Mouse (Mus musculus) adrenal gland, postnatal 25 days (tissue): ENCODE data around the gene Man2b1. TPM values are rescaled to one million over a fixed set of nuclear protein-coding genes. Genes with fewer than 3 reads are reported as not detected.
"Not testable (repeated sequence)": the region's sequence is repeated elsewhere in the genome, so short reads cannot be mapped to it uniquely, and the experiment has no call there.

ENCODE experiments used
- DNase-seq: peaks from one replicate; pipeline ENCODE4 v3.0.0; 2021; ENCODE audit warnings: mixed read lengths
- total RNA-seq: library from RNA; stranded (reverse); gene quantifications from 2 replicates; pipeline ENCODE4 v1.2.3, GENCODE M21; 2021

Gene Man2b1
- total RNA-seq, 1 experiment from 2014 or later: 58.5 TPM

- DNase-seq: no peak
Observed at GRCm38 (mm10) chr8:85074167-85074566, 8.9 kb upstream of the Man2b1 start.

- no peak for DNase-seq
Observed at GRCm38 (mm10) chr8:85074617-85075016, 8.5 kb upstream of the Man2b1 start.

GRCm38 (mm10) chr8:85076001-85076400 lies 7.1 kb upstream of the Man2b1 start:
- peak; percentile 45 for DNase-seq

GRCm38 (mm10) chr8:85076993-85077392 lies 6.1 kb upstream of the Man2b1 start:
- DNase-seq: peak; percentile 72

DNA sequence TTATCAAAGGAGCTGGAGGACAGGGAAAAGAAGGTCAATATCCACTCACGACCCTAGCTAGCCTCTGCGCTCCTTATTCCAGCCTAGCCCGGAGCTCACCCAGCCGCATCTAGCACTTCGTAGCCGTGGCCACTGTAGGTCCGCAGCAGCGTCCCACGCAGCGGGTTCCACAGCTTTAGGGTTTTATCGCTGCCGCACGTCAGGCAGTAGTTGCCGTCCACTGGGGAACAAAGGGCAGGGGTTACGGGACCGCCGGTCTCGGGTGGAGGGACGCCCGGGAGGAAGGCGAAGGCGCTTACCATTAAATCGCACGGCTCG lies 2.9 kb upstream of the Man2b1 start:
- DNase-seq: no peak

- DNase-seq: peak; percentile 41
Observed at GRCm38 (mm10) chr8:85080532-85081215, 2.4 kb upstream of the Man2b1 start, which contains the start of gene Wdr83os. TSS of gene Wdr83os (plus strand) at chr8:85080740.

GRCm38 (mm10) chr8:85081216-85081555 lies 1.9 kb upstream of the Man2b1 start, which contains the start of gene Wdr83:
TSS of gene Wdr83 (minus strand) at chr8:85081306.
- no peak for DNase-seq

- DNase-seq: not testable (repeated sequence)
Observed at GRCm38 (mm10) chr8:85082169-85082568, 901 bp upstream of the Man2b1 start.

DNA sequence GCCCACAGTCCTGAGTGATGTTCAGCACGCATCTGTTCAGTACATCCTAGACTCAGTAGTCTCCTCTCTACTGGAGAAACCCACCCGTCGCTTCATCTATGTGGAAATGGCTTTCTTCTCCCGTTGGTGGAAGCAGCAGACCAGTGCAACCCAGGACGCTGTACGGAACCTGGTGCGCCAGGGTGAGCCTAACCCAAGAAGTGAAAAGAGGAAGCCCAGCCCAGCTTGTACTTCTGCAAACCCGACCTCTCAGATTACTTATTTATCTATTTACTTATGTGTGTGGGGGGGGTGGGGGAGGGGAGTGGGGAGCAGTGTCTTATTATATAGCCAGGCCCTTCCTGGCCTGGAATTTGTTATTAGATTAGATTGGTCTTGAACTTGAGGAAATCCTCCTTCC lies 1.6 kb downstream of the Man2b1 start:
- DNase-seq: no peak

DNA sequence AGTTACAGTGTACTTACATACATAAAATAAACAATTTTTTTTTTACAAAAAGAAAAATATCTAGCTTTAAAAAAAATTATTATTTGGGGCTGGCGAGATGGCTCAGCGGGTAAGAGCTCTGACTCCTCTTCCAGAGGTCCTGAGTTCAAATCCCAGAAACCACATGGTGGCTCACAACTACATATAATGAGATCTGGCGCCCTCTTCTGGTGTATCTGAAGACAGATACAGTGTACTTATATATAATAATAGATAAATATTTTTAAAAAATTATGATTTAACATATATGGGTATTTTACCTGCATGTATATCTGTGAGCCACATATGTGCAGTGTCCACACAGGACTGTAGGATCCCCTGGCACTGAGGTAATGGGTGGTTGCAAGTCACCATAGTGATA lies 3.2 kb downstream of the Man2b1 start:
- no peak for DNase-seq

- DNase-seq: no peak
Observed at GRCm38 (mm10) chr8:85088771-85089170, 5.7 kb downstream of the Man2b1 start.

GRCm38 (mm10) chr8:85090856-85091255 lies 7.8 kb downstream of the Man2b1 start:
- no peak for DNase-seq

GRCm38 (mm10) chr8:85091526-85092090 lies 8.5 kb downstream of the Man2b1 start:
- no peak for DNase-seq

DNA sequence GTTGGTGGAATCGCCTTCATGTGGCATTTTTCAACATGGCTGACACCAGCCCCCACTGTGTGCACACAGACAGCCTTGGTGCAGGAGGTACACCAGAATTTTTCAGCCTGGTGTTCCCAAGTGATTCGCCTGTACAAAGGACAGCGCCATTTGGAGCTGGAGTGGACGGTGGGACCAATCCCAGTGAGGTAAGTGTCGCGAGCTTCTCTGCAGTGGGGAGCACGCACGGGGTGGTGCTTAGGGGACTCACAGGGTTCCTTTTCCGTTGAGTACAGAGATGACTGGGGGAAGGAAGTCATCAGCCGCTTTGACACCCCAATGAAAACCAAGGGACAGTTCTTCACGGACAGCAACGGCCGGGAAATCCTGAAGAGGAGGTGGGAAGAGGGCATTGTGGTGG lies 12.0 kb downstream of the Man2b1 start:
- DNase-seq: no peak

DNA sequence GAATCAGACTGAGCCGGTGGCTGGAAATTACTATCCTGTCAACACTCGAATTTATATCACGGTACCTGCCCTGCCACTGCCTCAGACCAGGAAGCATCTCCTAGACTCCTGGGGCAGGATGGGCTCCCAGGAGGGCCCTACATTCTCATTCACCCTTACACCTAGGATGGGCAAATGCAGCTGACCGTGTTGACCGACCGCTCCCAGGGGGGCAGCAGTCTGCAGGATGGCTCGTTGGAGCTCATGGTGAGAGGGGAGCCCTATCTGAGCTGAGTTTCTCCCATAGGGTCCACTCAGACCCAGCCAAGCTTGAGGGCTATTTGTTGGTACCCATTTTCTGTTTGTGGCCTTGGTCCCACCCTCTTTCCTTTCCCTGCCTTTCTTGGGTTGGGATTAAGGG lies 12.5 kb downstream of the Man2b1 start:
- no peak for DNase-seq

- DNase-seq: no peak
Observed at GRCm38 (mm10) chr8:85096196-85096595, 13.1 kb downstream of the Man2b1 start.

GRCm38 (mm10) chr8:85096850-85097249 lies 13.8 kb downstream of the Man2b1 start:
- DNase-seq: no peak

- no peak for DNase-seq
Observed at GRCm38 (mm10) chr8:85100076-85100665, 17.1 kb downstream of the Man2b1 start.

GRCm38 (mm10) chr8:85113241-85113640 lies 30.2 kb downstream of the Man2b1 start:
- no peak for DNase-seq

GRCm38 (mm10) chr8:85115501-85115900 lies 32.4 kb downstream of the Man2b1 start:
- no peak for DNase-seq

DNA sequence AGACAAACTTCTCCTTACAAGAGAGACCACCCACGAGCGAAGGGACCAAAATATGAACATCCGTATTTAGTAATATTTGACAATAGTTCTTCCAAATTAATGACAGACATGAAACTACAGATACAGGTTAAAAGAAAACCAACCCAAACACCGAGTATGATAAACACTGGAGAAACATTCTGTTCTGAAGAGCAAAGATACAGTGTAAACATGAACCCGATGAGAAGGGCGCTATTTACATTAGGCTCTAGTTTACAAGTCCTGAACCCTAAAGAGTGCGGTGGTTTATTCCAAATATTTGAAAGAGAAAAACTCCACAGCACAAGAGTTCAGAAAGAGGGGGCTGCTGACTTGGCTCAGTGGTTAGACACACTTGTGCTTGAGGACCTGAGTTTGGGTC lies 33.9 kb downstream of the Man2b1 start:
- DNase-seq: no peak

GRCm38 (mm10) chr8:85119052-85119981 lies 36.2 kb downstream of the Man2b1 start:
- DNase-seq: peak; percentile 79

DNA sequence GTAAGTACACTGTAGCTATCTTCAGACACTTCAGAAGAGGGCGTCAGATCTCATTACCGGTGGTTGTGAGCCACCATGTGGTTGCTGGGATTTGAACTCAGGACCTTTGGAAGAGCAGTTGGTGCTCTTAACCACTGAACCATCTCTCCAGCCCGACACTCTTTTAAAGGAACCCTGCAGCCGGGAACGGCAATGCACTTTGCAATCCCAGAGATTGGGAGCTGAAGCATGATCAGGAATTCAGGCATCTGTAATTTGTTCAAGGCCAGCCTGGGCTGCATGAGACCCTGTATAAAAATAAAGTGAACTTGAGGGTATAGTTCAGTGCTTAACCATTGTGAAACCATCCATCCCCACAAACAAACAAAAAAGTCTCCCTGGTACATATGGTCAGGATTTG lies 37.2 kb downstream of the Man2b1 start:
- DNase-seq: not testable (repeated sequence)
